Mouse (Mus musculus): Measurements from ENCODE around the gene Aig1. TPM values are rescaled to one million over a fixed set of nuclear protein-coding genes. Genes with fewer than 3 reads are reported as not detected.

The Aig1 gene
- polyA plus RNA-seq, 1 experiment from 2014 or later = 96.1 TPM

DNA sequence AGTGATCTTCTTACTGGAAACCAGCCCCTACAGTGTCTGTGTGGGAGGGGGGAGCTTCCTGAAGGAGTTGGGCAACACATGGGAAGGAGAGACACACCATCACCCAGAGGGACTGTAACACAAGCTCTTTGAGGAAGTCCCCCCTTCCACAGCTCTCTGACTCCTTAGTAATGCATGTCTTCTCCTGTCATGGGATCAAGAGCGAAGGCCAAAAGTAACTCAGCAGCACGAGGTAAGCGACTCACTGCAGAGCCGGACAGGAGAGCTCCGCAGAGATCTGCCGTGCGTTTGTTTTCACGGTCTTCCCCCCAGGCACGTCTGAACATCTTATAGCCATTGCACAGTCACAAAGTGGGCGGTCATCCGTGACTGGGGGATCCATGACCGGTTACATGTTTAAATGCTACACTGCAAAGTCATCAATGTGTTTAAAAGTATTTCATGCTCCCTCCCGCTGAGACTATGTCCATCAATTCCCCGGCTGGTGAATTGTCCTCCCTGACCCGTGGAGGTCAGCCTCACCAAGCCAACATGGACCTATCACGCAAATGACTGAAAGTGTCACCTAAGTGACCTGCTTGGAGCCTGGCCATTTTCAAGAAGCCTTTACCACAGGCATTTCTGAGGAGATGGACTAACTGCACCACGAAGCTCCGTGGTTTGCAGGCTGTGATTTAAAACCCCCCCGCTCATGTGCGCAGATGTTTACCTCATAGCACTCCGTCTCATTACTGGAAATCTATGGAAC, 30.9 kb downstream of the Aig1 start:
- Histone ChIP-seq H3K4me2 (ENCODE audit: low read length) (no peak overlapping the region), H3K9me3 (replicated peaks; ENCODE audit: control insufficient read depth, low read length, poor library complexity, severe bottlenecking) (no peaks in the 10 kb centered on the region), H3K27ac (ENCODE audit: low read length) (no peak overlapping the region), H3K27me3 (ENCODE audit: control insufficient read depth, insufficient read depth, low read depth, low read length) (no peaks in the 10 kb centered on the region), H3K4me3 (ENCODE audit: low read depth, low read length) (no peak overlapping the region), H3K9ac (ENCODE audit: low read depth, low read length) (no peak overlapping the region), H3K36me3 (ENCODE audit: control insufficient read depth, insufficient read depth, low read length) (no peaks in the 10 kb centered on the region), H3K4me1 (ENCODE audit: control insufficient read depth, insufficient read depth, low read length) (no peaks in the 10 kb centered on the region)
- WGBS = 68% methylated on average over 21 of the region's 21 CpGs
- ATAC-seq = no peak

- H3K9me3 ChIP-seq (replicated peaks; ENCODE audit: control insufficient read depth, low read length, poor library complexity, severe bottlenecking) = no peaks in the 10 kb centered on the region
- ATAC-seq = no peak
- no peak overlapping the region for H3K4me3 ChIP-seq (ENCODE audit: low read depth, low read length)
- H3K4me1 ChIP-seq (ENCODE audit: control insufficient read depth, insufficient read depth, low read length) = no peaks in the 10 kb centered on the region
- H3K36me3 ChIP-seq (ENCODE audit: control insufficient read depth, insufficient read depth, low read length) = no peaks in the 10 kb centered on the region
- no peak overlapping the region for H3K9ac ChIP-seq (ENCODE audit: low read depth, low read length)
- no peaks in the 10 kb centered on the region for H3K27me3 ChIP-seq (ENCODE audit: control insufficient read depth, insufficient read depth, low read depth, low read length)
- 88% methylated on average over 9 of the region's 9 CpGs for WGBS
- no peak overlapping the region for H3K27ac ChIP-seq (ENCODE audit: low read length)
- no peak overlapping the region for H3K4me2 ChIP-seq (ENCODE audit: low read length)
These were observed 31.8 kb downstream of the Aig1 start for GRCm38 (mm10) chr10:13836956-13837355.

DNA sequence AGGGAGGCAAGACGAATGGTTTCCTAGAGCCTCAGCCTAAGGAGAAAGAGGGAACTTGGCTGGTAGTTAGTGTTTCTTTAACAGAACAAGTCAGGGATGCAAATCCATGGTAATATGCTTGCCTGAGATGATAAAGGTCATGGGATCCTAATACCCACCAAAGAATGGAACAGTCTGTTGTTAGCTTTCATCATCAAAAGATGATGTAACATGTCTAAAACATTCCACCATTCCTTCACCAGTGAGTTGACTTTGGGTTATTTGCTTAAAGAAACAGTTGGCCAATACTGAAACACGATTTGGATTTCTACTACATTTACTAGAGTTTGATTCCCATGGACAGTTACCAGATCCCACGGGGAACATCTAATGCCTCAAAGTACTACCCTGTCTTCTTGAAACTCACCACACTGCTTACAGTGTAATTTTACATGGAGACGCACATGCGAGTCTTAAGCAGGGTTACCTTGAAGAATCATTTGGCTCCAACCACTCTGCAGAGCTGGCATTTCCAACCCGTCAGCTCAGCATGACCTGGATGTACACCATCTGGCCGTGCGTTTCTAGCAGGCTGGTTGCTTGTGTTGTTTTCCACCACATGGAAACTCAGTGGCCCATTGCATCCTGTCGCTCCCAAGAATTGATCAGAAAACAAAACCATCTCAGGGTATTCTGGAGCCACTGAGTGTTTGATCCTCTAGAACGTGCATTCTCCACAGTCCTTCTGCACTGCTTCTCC, 32.9 kb downstream of the Aig1 start:
- Histone ChIP-seq H3K4me3 (ENCODE audit: low read depth, low read length) (no peak overlapping the region), H3K27ac (ENCODE audit: low read length) (no peak overlapping the region), H3K36me3 (ENCODE audit: control insufficient read depth, insufficient read depth, low read length) (no peaks in the 10 kb centered on the region), H3K4me2 (ENCODE audit: low read length) (no peak overlapping the region), H3K4me1 (ENCODE audit: control insufficient read depth, insufficient read depth, low read length) (no peaks in the 10 kb centered on the region), H3K9me3 (replicated peaks; ENCODE audit: control insufficient read depth, low read length, poor library complexity, severe bottlenecking) (no peaks in the 10 kb centered on the region), H3K27me3 (ENCODE audit: control insufficient read depth, insufficient read depth, low read depth, low read length) (no peaks in the 10 kb centered on the region), H3K9ac (ENCODE audit: low read depth, low read length) (no peak overlapping the region)
- WGBS = 88% methylated on average over 10 of the region's 10 CpGs
- ATAC-seq = no peak

DNA sequence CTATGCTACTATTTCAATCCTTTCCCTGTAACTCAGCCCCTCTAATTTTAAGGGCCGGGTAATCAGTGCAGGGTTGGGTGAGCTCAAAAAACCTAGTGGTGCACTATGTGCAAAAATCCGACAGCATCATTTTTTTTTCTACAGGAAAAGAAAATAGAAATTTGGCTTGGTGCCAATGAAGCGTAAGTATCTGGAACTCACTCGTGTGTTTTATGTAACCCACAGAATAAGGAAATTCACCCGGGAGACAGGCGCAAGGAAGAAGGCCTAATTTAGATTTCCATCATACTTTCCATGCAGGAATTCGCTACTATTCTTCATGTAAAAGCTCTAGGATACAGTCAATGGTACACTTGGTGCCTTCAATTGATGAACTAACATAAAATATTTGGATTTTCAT, 34.7 kb downstream of the Aig1 start:
- Histone ChIP-seq H3K9ac (ENCODE audit: low read depth, low read length) (no peak overlapping the region), H3K4me2 (ENCODE audit: low read length) (no peak overlapping the region), H3K9me3 (replicated peaks; ENCODE audit: control insufficient read depth, low read length, poor library complexity, severe bottlenecking) (no peaks in the 10 kb centered on the region), H3K4me3 (ENCODE audit: low read depth, low read length) (no peak overlapping the region), H3K4me1 (ENCODE audit: control insufficient read depth, insufficient read depth, low read length) (no peaks in the 10 kb centered on the region), H3K36me3 (ENCODE audit: control insufficient read depth, insufficient read depth, low read length) (0 out of 2 replicates have a peak, but pooled peaks cover 3% of the 10 kb centered on the region), H3K27ac (ENCODE audit: low read length) (no peak overlapping the region), H3K27me3 (ENCODE audit: control insufficient read depth, insufficient read depth, low read depth, low read length) (no peaks in the 10 kb centered on the region)
- WGBS = 78% methylated on average over 7 of the region's 7 CpGs
- no peak for ATAC-seq

- Histone ChIP-seq H3K36me3 (ENCODE audit: control insufficient read depth, insufficient read depth, low read length) (0 out of 2 replicates have a peak, but pooled peaks cover 5% of the 10 kb centered on the region), H3K4me3 (ENCODE audit: low read depth, low read length) (no peak overlapping the region), H3K4me1 (ENCODE audit: control insufficient read depth, insufficient read depth, low read length) (no peaks in the 10 kb centered on the region), H3K27me3 (ENCODE audit: control insufficient read depth, insufficient read depth, low read depth, low read length) (no peaks in the 10 kb centered on the region), H3K27ac (ENCODE audit: low read length) (no peak overlapping the region), H3K9me3 (replicated peaks; ENCODE audit: control insufficient read depth, low read length, poor library complexity, severe bottlenecking) (no peaks in the 10 kb centered on the region), H3K9ac (ENCODE audit: low read depth, low read length) (no peak overlapping the region), H3K4me2 (ENCODE audit: low read length) (no peak overlapping the region)
- no peak for ATAC-seq
- WGBS = 88% methylated on average over 12 of the region's 12 CpGs
These were observed 35.7 kb downstream of the Aig1 start for GRCm38 (mm10) chr10:13833066-13833566.

GRCm38 (mm10) chr10:13832546-13833033, 36.2 kb downstream of the Aig1 start:
- Histone ChIP-seq H3K4me1 (ENCODE audit: control insufficient read depth, insufficient read depth, low read length) (no peaks in the 10 kb centered on the region), H3K27ac (ENCODE audit: low read length) (no peak overlapping the region), H3K4me2 (ENCODE audit: low read length) (no peak overlapping the region), H3K4me3 (ENCODE audit: low read depth, low read length) (no peak overlapping the region), H3K9ac (ENCODE audit: low read depth, low read length) (no peak overlapping the region), H3K36me3 (ENCODE audit: control insufficient read depth, insufficient read depth, low read length) (peaks cover 6% of the 10 kb centered on the region; the same call in 1 of the 2 replicates), H3K9me3 (replicated peaks; ENCODE audit: control insufficient read depth, low read length, poor library complexity, severe bottlenecking) (no peaks in the 10 kb centered on the region), H3K27me3 (ENCODE audit: control insufficient read depth, insufficient read depth, low read depth, low read length) (no peaks in the 10 kb centered on the region)
- ATAC-seq = no peak
- 87% methylated on average over 7 of the region's 7 CpGs for WGBS

GRCm38 (mm10) chr10:13827150-13827549, 41.6 kb downstream of the Aig1 start:
- no peak overlapping the region for H3K9ac ChIP-seq (ENCODE audit: low read depth, low read length)
- peaks cover 8% of the 10 kb centered on the region; the same call in 1 of the 2 replicates for H3K36me3 ChIP-seq (ENCODE audit: control insufficient read depth, insufficient read depth, low read length)
- H3K9me3 ChIP-seq (replicated peaks; ENCODE audit: control insufficient read depth, low read length, poor library complexity, severe bottlenecking) = no peaks in the 10 kb centered on the region
- H3K27ac ChIP-seq (ENCODE audit: low read length) = no peak overlapping the region
- no peak overlapping the region for H3K4me3 ChIP-seq (ENCODE audit: low read depth, low read length)
- WGBS = 98% methylated on average over 8 of the region's 8 CpGs
- H3K4me1 ChIP-seq (ENCODE audit: control insufficient read depth, insufficient read depth, low read length) = no peaks in the 10 kb centered on the region
- ATAC-seq = no peak
- H3K4me2 ChIP-seq (ENCODE audit: low read length) = no peak overlapping the region
- no peaks in the 10 kb centered on the region for H3K27me3 ChIP-seq (ENCODE audit: control insufficient read depth, insufficient read depth, low read depth, low read length)

DNA sequence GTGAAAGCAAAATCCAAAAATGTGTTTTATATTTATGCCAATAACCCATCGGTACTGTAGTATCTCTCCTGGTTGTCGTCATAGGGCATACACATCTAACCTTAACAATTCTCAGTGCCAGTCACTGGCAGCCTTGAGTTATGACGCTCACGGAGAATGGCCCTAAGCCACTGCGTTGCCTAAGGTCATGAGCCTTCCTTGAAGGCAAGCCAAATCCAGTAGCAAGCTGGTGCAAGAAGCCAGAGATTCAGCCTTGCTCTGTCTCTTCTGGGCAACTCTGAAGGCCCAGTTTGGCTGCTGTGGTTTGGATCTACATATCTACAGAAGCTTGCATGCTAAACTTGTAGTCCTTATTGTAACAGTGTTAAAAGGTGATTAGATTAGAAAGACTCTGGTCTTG, 55.2 kb downstream of the Aig1 start:
- Histone ChIP-seq H3K36me3 (ENCODE audit: control insufficient read depth, insufficient read depth, low read length) (no peaks in the 10 kb centered on the region), H3K4me3 (ENCODE audit: low read depth, low read length) (no peak overlapping the region), H3K4me2 (ENCODE audit: low read length) (no peak overlapping the region), H3K27me3 (ENCODE audit: control insufficient read depth, insufficient read depth, low read depth, low read length) (no peaks in the 10 kb centered on the region), H3K27ac (ENCODE audit: low read length) (no peak overlapping the region), H3K4me1 (ENCODE audit: control insufficient read depth, insufficient read depth, low read length) (no peaks in the 10 kb centered on the region), H3K9ac (ENCODE audit: low read depth, low read length) (no peak overlapping the region), H3K9me3 (replicated peaks; ENCODE audit: control insufficient read depth, low read length, poor library complexity, severe bottlenecking) (no peaks in the 10 kb centered on the region)
- WGBS = 98% methylated on average over 5 of the region's 5 CpGs
- no peak for ATAC-seq

DNA sequence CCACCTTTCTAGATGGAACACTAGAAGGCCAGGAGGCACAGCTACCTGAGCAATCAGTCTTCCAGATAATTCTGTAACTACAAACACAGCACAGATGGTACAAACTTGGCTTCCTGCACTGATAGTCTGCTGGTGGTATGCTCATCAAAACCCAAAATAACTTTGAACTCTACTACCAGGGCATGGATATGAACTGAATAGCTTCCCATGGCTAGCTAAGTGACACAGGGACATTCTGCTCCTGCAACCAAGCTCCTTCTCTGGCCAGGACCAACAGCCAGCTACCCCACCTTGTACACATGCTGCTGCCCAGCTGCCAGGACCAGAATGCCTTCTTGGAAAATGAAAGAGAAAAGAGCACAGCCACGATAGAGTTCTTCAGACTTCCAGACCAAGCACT, 60.5 kb downstream of the Aig1 start:
- no peak overlapping the region for H3K9ac ChIP-seq (ENCODE audit: low read depth, low read length)
- WGBS = 94% methylated on average over 1 of the region's 1 CpGs
- no peaks in the 10 kb centered on the region for H3K27me3 ChIP-seq (ENCODE audit: control insufficient read depth, insufficient read depth, low read depth, low read length)
- H3K9me3 ChIP-seq (replicated peaks; ENCODE audit: control insufficient read depth, low read length, poor library complexity, severe bottlenecking) = no peaks in the 10 kb centered on the region
- H3K4me2 ChIP-seq (ENCODE audit: low read length) = no peak overlapping the region
- no peaks in the 10 kb centered on the region for H3K4me1 ChIP-seq (ENCODE audit: control insufficient read depth, insufficient read depth, low read length)
- no peak overlapping the region for H3K4me3 ChIP-seq (ENCODE audit: low read depth, low read length)
- no peak for ATAC-seq
- H3K27ac ChIP-seq (ENCODE audit: low read length) = no peak overlapping the region
- H3K36me3 ChIP-seq (ENCODE audit: control insufficient read depth, insufficient read depth, low read length) = no peaks in the 10 kb centered on the region

Data from midbrain, embryonic 16.5 days (tissue).